Mouse (Mus musculus): ENCODE measurements around the gene Tmem263.

Gene Tmem263

DNA sequence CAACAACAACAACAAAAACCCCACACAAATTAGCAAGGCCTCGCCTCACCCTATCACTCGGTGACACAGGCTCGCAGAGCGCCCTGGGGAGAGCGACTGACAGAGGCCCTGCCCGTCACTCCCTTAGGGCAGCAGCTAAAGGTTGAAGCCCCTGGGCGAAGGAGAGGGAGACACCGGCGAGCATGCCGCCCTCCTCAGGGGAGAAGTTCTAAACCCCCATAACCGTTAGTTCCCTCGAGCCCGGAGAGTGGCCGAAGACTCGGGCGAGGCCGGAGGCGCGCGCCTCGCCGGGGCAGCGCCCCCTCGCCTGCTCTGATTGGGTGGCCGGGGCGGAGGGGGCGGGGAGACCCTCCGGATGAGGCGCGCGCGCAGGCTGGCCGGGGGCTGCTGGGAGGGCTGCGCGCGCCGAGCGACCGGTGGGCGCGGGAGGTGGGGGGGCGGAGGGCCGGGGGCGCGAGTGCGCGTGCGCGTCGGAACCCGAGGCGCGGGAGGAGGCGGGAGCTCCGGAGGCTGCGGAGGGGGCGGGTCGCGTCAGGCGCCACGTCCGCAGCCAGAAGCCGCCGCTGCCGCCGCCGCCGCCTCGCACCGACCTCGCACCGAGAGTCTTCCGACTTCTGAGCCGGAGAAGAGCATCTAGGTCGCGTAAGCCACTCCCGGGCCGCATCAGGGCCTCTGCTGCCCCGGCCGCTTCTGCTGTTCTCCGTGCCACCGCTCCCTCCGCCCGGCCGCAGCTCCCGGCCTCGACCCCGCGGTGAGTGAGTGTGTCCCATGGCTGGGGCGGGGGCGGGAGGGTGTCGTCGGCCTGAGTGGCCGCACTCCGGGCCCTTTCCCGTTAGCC lies at the start of gene Tmem263, which contains the start of gene Fhl4:
TSS of gene Tmem263 (plus strand) at position 381 of the 838 bp plus-strand sequence.
TSS of gene Fhl4 (minus strand) at position 249 of the 838 bp plus-strand sequence.
- peak; percentile 72 for DNase-seq

DNA sequence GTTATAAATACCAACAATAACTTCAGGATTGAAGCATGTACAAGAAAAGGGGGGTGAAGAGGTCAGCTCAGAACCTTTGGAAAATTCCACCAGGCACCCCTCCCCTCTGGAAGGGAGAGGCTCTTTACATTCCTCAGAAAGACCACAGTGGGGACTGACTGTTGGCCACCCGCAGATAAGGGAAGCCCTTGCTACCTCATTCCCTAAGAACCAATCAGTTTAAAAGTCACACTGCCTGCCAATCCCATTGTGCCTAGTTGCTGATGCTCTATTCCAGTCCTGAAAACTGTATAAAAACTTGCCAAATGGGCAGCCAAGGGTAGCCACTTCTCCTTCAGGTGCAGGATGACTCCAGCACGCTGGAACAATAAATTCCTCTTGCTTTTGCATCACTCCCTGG lies 47.6 kb upstream of the Tmem263 start:
- DNase-seq, result no peak

DNA sequence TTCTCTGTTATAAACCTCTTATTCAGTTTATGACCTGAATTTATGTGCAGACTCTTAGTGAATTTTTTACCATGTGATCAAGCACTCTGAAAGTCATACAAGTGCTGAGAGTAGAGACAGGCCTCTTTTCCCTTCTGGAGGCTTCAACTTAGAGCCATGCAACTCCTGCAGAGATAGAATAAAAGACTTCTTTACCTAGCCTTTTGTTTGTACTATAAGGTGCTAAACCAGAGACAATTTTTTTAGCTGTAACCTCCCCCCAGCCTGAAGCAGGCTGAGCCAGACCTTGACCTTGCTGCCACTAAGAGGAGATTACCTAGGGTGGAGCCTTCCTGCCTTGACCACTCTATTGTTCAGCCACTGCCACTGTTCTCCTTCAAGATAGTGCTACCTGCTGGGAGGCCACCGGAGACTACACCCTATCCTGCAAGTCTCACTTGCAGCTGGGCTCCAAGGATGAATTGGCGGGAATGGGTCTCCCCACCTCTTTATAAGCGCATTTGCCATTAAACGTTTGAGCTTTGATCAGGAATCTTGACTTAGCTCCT lies 30.7 kb upstream of the Tmem263 start:
- no peak for DNase-seq

DNA sequence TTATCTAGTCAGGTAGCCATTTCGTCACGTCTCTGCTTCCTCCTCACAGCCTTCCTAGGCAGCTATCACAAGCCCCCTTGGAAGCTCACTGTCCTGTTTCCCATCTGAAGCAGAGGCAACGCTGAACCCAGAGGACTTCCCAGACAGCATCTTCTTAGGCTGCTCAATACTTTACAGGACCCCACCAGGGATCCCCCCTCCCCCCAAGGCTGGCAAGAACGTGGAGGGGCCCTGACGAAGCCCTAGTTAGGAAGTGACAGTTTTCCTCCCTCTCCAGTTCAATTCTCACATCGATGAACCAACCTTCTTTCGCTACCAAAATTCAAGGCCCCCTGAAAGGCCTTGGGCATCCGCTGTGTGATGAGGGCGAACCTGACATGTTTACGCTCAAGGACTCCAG lies 586 bp upstream of the Tmem263 start:
- DNase-seq, result peak; percentile 33

DNA sequence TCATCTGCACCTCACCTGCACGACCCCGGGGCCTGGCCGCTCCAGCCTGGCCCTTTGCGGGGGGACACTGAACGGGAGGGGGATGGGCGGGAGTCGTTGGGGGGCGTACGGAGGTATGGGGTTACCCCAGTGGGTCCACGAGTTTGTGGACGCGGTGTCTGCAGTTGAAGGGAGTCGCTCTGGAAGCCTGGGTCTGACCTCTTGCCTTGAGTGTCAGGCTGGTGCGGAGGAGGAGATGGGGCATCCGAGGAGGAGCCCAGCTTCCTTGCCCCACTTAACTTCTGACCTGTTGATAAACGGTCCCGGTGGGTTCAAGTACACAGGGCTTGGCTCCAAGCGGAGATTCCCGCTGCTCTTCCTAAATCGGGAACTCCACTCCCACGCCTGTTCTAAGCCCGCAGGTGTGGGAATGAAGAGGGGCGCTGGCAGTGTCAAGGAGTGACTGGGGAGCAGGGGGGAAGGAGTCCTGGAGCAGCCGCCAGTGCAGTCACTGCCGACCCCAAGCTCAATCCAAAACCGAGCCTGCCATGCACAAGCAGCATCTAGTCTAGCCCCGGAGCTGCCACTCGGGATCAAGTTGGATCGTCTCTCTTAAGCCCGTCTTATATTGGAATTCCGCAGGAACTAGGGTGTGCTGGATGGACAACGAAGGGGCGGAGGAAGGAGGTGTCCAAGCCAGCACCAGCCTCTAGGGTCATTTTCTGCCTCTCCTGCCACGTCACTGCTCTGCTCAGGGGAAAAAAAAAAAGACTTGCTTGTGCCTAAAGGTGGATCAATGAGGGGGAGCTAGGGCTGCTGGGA lies 858 bp downstream of the Tmem263 start:
- DNase-seq, result peak; percentile 20

DNA sequence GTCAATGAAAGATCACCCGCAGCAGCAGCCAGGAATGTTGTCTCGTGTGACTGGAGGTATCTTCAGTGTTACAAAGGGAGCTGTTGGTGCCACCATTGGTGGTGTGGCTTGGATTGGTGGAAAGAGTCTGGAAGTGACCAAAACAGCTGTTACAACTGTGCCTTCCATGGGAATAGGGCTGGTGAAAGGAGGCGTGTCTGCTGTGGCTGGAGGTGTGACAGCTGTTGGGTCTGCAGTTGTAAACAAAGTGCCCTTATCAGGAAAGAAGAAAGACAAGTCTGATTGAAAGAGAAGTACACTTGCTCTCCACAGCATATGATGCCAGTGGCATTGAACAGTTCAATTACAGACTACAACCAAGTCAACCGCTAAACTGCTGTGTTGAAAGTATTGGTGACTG lies 12.0 kb downstream of the Tmem263 start:
- DNase-seq, result no peak

DNA sequence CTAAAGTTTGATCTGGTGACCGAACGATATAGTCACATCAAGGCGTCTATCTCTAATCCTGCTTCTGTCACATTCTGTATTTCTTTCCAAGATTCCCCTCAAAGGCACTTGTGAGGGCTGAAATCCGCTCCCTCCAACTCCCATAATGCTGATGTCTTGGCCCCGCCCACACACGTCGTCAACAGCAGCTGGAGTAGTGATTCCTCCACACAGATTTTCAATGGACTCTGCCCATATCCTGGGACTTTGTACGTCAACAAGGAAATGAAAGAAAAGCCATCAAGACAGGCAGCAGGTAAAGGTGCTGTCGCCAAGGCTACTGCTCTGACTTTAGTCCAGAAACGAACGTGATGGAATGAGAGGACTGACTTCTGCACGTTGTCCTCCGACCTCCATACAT lies 22.8 kb downstream of the Tmem263 start:
- DNase-seq, result no peak

DNA sequence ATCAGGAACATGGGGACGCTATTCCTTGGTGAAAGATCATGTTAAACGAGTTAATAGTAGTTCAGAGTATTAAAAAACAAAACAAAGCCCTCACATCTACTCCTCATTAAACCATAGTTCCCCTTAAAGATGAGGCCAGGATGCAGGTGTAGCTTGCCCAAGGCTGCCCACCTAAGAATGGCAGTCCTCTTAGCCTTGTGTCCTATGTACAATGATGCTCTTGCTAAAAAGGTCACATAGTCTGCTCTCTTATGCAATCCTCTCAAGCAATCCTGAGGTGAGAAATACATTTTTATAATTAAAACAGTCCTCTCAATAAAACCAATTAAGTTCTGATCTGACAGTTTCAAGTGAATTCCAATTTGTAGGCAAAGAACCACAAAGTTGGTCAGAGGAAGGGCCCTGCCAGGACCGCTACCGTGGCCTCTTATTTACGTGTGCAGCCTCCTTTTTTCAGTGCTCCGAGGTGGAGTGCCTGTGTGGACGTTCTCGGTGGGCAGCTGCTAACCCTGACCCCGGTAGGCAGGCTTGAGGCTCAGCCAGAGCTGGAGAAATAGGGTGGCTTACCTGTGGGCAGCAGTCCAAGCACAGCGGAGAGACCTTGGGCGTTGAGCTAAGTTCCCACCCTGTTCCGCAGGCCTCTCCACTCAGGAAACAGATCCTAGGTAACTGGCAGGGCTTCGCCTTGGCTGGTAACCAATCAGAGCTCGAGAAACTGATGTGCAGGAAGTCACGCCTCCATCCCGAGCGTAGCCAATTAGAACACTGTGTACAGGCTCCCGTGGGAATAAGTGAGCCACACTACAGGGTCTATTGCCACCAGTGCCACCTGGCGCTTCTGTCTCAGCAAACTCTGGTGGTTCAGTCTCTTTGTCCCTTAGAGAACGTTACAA lies 25.2 kb downstream of the Tmem263 start, which contains the start of gene Mterf2:
TSS of gene Mterf2 (minus strand) at position 633 of the 893 bp plus-strand sequence.
- DNase-seq, result peak; percentile 96

DNA sequence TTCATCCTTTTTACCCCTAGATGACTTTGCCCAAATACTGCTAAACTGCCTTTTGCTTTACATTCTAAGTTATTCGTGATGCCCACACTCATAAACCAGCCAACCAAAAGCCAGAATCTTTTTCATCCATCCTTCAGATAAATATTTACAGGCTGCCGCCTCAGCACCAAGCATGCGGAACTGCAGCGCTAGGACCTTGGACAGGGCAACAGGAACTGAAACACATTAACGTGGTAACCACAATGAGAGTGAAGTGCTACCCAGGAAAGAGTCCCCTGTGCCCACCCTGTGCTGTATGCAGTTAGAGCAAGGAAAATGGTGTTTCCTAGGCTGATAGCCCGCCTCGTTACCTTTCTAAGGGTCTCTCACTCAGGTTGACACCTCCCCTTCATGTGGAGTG lies 26.0 kb downstream of the Tmem263 start:
- DNase-seq, result no peak

DNA sequence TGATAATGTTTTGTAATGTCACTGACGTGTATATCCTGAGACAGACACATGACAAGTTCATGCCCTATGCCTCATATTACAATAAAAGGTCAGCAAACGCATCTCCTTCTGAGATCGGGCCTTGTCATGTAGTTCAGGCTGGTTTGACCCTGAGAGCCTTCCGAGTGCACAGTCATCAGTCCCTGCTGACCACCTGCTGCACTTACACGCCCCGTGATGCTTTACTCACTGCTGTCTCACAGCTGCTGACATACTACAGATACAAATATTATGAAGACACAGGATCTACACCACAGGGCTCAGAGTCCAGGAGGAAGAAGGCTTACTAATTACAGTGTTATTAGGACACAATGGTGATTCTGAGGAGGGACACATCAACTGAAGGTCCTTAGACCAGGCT lies 34.1 kb downstream of the Tmem263 start:
- DNase-seq, result no peak

DNA sequence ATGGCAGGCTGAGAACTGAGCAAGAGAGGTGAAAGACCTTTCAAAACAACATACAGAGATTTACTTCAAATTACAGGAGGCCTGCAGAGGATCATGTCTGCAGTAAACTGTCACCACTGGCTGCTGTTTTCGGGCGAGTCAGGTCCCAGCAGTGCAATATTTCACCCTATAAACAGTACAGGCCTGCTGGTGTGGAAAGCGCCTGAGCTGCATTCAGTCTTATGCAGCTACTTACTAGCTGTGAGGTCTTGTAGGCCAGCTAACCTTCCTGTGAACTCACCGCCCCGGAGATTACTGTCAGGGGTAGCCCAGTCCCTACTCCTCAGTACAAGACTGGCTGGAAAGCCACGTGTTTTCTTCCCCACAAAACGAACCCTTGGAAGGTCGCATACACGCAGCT lies 39.0 kb downstream of the Tmem263 start:
- DNase-seq, result no peak

DNA sequence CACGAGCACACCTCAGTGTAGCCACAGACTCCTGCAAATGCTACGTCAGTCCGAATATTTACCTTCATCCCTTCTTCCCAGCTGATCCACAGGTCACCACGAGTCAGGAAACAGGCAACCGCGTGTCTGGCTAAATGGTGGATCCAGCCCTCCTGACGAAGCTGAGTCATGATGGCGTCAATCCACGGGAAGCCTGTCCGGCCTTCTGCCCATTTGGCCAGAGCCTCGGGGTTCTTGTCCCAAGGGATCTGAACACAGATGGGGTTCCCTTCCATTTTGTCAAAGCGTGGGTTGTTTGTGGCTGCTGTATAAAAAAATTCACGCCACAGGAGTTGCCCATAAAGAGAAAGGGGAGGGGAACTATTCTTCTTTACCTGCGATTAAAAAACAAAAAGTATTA lies 43.9 kb downstream of the Tmem263 start:
- DNase-seq, result peak; percentile 32

DNA sequence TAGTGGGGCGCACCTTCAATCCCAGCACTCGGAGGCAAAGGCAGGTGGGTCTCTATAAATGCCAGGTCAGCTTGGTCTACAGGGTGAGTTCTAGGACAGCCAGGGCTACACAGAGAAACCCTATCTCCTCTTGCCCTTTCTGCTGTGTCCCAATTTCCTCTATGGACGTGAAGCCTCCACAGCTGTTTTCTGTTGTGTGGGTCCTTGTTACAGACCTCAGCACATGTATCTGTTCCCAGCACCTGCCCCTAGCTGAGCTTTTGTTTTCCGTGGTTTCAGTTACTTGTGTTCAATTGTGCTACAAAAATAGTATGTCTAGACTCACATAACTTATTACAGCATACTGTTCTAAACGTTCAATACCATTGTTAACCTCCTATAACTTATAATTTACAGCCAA lies 46.8 kb downstream of the Tmem263 start:
- no peak for DNase-seq

DNA sequence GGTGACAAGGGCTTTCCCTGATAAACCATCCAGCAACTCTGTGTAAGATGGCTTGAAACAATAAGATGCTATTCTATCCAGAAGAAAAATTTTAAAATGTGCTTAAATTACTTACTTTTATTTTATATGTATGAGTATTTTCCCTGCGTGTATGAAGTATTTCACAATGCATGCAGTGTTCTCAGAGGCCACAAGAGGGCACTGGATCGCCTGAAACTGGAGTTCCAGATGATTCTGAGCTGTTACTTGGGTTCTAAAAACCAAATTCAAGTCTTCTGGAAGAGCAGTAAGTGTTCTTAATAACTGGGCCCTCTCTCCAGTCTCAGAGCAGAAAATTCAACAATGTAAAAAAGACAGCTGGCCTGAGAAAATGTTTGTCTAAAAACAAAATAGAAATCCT lies 51.8 kb downstream of the Tmem263 start:
- peak; percentile 65 for DNase-seq

DNA sequence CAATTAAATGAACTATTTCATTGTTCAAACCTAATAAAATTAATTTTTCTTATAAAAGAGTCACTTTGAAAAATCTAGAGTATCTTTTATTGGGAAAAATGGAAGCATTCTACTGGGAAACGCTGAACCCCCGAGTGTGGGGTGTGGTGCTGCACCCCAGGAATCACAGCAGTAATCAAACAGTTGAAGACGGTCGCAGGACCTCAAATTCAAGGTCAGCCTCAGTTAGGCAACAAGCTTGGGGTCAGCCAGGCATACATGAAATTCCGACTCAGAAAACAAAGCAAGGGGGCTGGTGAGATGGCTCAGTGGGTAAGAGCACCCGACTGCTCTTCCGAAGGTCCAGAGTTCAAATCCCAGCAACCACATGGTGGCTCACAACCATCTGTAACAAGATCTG lies 55.0 kb downstream of the Tmem263 start:
- no peak for DNase-seq

DNA sequence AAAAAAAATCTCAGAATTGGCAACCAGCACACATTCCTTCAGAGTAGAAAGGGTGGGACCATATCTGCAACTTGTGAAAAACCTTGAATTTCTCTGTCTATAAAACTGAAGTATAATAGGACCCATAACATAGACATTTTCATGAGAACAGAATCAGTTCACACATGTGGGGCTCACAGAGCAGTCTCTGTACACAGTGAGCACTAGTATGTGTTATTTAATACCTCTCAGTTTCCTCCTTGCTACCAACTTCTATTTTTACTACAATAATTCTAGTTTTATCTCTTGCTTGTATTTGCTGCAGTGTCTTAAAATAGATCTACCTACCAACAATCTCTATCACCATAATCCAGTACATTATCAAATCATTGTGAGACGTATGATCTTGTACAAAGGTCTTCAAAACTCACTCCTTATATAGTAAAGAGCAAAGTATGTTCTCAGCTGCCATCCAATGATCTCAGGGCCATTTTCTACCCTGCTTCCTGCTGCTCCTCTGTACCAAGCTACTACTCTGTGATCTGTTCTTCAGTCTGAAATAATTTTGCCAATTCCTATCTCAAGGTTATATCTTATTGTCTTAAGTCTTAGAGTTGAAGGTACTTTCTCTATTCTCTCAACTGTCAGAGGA lies 57.7 kb downstream of the Tmem263 start:
- DNase-seq, result no peak

DNA sequence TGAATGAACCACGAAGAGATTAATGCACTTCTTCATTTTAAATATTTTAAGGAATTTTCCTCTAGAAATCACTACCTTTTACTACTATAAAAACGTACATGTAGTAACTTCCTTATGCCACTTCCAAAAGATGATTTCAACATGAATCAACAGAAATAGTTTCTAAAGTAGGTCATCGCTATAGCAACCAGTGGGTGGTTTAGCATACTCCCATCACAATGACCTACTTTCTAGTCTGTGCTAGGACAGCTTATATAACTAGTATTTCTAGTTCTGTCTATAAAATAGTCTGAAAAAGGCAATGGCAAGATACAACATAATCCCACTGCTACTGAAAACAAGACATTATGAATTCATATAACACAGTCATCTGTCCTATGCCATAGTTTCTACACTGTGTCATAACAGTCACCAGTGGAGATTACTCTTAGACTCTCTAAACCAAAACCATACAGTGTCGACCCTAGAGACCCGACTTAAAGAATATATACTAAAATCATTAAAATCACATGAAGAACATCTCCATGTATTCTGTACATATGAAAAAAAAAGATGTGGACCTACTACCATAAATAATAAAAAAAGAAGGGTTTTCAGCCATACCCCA lies 59.4 kb downstream of the Tmem263 start:
- no peak for DNase-seq

DNA sequence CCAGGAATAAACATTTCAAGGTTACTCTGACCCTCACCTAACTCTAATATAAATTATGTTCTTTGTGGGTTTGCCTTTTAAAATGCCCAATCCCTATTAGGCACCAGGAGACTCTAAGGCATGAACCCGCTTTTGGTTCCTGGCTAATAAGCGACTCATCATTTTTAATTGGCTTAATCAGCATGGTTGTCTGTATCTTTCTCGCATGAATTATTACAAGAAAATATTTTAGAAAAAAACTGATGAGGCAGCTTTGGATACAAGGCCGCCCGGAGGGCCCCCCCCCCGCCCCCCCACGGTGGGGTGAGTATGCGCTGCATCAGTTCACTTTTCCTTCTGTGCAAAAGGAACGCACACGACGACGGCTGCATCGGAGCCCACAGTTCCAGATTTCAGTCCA lies 62.4 kb downstream of the Tmem263 start:
- DNase-seq, result no peak

DNA sequence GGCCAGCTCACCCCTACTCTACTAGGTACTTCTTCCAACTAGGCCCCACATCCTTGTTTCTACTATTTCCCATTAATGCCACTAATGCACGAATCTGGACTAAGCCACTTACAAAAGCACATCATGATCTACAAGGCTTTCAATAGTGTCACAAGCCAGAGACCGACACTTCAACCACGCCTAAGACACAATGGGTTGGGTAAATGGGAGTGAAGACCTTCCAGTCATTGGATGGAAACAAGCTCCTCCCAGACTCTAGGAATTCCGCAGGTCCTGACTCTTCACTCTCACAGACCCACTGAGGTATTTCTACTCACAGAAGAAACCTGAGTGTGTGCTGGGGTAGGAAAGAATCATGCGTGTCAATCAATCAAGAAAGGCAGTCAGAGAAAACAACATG lies 62.9 kb downstream of the Tmem263 start:
- no peak for DNase-seq

Data from cerebellum, adult 11 months (tissue).